Mouse (Mus musculus): ENCODE results near the gene Prkcq.

DNA sequence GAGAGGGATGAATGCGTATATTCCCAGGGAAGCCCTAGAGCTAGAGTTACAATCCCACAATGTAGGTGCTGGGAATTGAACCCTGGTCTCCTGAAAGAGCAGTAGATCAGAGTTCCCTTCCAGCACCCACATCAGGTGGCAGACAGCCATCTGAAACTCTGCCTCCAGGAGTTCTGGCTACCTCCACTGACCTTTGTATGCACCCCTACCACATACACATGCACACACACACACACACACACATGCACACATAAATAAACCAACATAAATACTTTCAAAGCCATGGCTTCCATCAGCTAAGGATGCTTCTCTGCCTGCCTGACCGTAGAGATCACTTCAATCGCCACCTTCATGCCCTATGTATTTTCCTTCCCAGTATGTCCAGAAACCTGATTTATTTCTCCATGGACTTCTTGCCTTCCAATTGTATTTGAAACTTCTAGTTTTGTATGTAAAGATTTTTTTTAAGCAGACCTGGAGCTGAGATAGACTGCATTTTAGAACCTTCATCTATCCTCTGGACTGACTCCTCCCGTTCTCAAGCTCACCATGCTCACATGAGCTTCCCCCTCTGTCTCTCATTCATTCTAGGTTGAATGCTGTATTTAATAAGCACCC lies 17.4 kb downstream of the Prkcq start:
- TF ChIP-seq CTCF (IDR thresholded peaks at IDR 0.05; ENCODE audit: extremely low read depth, insufficient read length, insufficient replicate concordance, low read depth, low read length), result no peak
- TF ChIP-seq POLR2A (IDR thresholded peaks at IDR 0.05; ENCODE audit: low read depth, low read length), result no peak
